Mouse (Mus musculus) liver, embryonic 18 days (tissue): ENCODE results near the gene Speer4a. TPM values are rescaled to one million over a fixed set of nuclear protein-coding genes. Genes with fewer than 3 reads are reported as not detected.

Source experiments
- polyA plus RNA-seq: library from polyadenylated mRNA; depleted of rRNA; stranded (reverse); fragments of >200 nt; gene quantifications from 2 replicates; pipeline ENCODE4 v1.2.3, GENCODE M21; 2012; rRNA removed

The Speer4a gene
- polyA plus RNA-seq = not detected in 2 replicates

GRCm38 (mm10) chr5:26039458-26039857, at the start of gene Speer4a:
Speer4a (minus strand) TSS chr5:26039558.

GRCm38 (mm10) chr5:26058481-26058880, 19.1 kb upstream of the Speer4a start, which contains the start of gene Gm7347:
Gm7347 (minus strand) TSS chr5:26058581.

GRCm38 (mm10) chr5:26022816-26023215, 16.5 kb downstream of the Speer4a start, which contains the start of gene Gm5862:
Gm5862 (minus strand) TSS chr5:26022916.

GRCm38 (mm10) chr5:26004698-26005097, 34.7 kb downstream of the Speer4a start, which contains the start of gene Gm1979:
Gm1979 (minus strand) TSS chr5:26004798.

GRCm38 (mm10) chr5:25988550-25988949, 50.8 kb downstream of the Speer4a start, which contains the start of gene Gm21698:
Gm21698 (minus strand) TSS chr5:25988650.

Other genes starting within 250 kb of the Speer4a start
- gene Gm21663, start 97.2 kb downstream of the Speer4a start, polyA plus RNA-seq = not detected in 2 replicates
- gene Gm21671, start 85.1 kb downstream of the Speer4a start, polyA plus RNA-seq = not detected in 2 replicates
- not detected in 2 replicates for gene Gm21680, start 66.9 kb downstream of the Speer4a start, polyA plus RNA-seq
- not detected in 2 replicates for gene Gm21698, start 50.9 kb downstream of the Speer4a start, polyA plus RNA-seq
- gene Gm1979, start 34.8 kb downstream of the Speer4a start, polyA plus RNA-seq = not detected in 2 replicates
- not detected in 2 replicates for gene Gm5862, start 16.6 kb downstream of the Speer4a start, polyA plus RNA-seq
- gene Gm7347, start 19.0 kb upstream of the Speer4a start, polyA plus RNA-seq = not detected in 2 replicates
- gene Gm10471, start 49.7 kb upstream of the Speer4a start, polyA plus RNA-seq = not detected in 2 replicates
- not detected in 2 replicates for gene 5031410I06Rik, start 65.8 kb upstream of the Speer4a start, polyA plus RNA-seq
- gene Gm10220, start 81.9 kb upstream of the Speer4a start, polyA plus RNA-seq = not detected in 2 replicates
- gene Gm7361, start 218.1 kb upstream of the Speer4a start, polyA plus RNA-seq = not detected in 2 replicates